Mouse (Mus musculus) embryonic facial prominence, embryonic 13.5 days (tissue): ENCODE data around the gene Olfr54. TPM values are rescaled to one million over a fixed set of nuclear protein-coding genes. Genes with fewer than 3 reads are reported as not detected.
"Not testable (repeated sequence)": the region's sequence is repeated elsewhere in the genome, so short reads cannot be mapped to it uniquely, and the experiment has no call there.

Experiments
- ATAC-seq: fragments of 200-750 bp; cut with Nextera tagmentation; 2 replicates; pipeline ENCODE4 v1.8.0; 2017; ENCODE audit warnings: low read depth; ENCODE audit not compliant: insufficient number of reproducible peaks, insufficient read depth, low FRiP score, low TSS enrichment
- H3K27ac ChIP-seq: fragments of 300-500 bp; sonication (generic); 2 replicates; pipeline ENCODE4 v1.5.1; 2015; ENCODE audit warnings: moderate library complexity, mild to moderate bottlenecking, inconsistent platforms
- H3K27me3 ChIP-seq: fragments of 300-500 bp; sonication (generic); 2 replicates; pipeline ENCODE4 v1.6.1; 2015; ENCODE audit warnings: mild to moderate bottlenecking, inconsistent platforms
- H3K36me3 ChIP-seq: fragments of 300-500 bp; sonication (generic); 2 replicates; pipeline ENCODE4 v1.6.1; 2015; ENCODE audit warnings: mild to moderate bottlenecking, inconsistent platforms
- H3K4me1 ChIP-seq: fragments of 300-500 bp; sonication (generic); 2 replicates; pipeline ENCODE4 v1.6.1; 2015; ENCODE audit warnings: inconsistent platforms
- H3K4me2 ChIP-seq: fragments of 300-500 bp; sonication (generic); 2 replicates; pipeline ENCODE4 v1.6.1; 2015; ENCODE audit warnings: moderate library complexity, mild to moderate bottlenecking, inconsistent platforms
- H3K4me3 ChIP-seq: fragments of 300-500 bp; sonication (generic); 2 replicates; pipeline ENCODE4 v1.5.1; 2015; ENCODE audit warnings: mild to moderate bottlenecking, inconsistent platforms
- H3K9ac ChIP-seq: fragments of 300-500 bp; sonication (generic); 2 replicates; pipeline ENCODE4 v1.6.1; 2015; ENCODE audit warnings: mild to moderate bottlenecking, inconsistent platforms
- H3K9me3 ChIP-seq: fragments of 300-500 bp; sonication (generic); 2 replicates; pipeline ENCODE4 v1.6.1; 2016; ENCODE audit warnings: inconsistent platforms
- WGBS: fragments of 180-500 bp; shearing (Covaris S2); methylation state at CpG from one replicate; pipeline ENCODE4 v1.1.7; 2015; ENCODE audit warnings: mixed read lengths; 5-methylcytosine and 5-hydroxymethylcytosine counted together
- polyA plus RNA-seq: library from polyadenylated mRNA; unstranded; fragments of >200 nt; fragmentation: Nextera tagmentation; extraction: Ambion mirVana; gene quantifications from 2 replicates; pipeline ENCODE4 v1.2.1, GENCODE M21; 2015

The Olfr54 gene
- polyA plus RNA-seq, 1 experiment from 2014 or later: not detected

DNA sequence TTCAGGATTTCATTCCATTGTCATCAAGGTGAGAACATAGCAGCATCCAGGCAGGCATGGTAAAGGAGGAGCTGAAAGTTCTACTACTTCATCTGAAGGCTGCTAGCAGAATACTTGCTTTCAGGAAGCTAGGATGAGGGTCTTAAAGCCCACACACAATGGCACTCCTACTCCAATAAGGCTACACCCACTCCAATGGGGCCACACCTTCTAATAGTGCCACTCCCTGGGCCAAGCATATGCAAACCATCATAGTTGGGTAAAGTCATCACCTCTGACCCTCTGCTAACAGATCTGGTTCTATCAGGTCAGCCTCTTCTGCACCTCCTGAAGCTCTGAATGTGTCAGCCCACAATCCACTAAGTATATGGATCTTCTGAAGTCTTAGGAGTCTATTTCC lies 20.1 kb downstream of the Olfr54 start:
- not testable (repeated sequence) for ATAC-seq, H3K36me3 ChIP-seq, H3K27ac ChIP-seq, H3K9me3 ChIP-seq, H3K4me2 ChIP-seq, H3K27me3 ChIP-seq, H3K4me3 ChIP-seq, H3K4me1 ChIP-seq, H3K9ac ChIP-seq

DNA sequence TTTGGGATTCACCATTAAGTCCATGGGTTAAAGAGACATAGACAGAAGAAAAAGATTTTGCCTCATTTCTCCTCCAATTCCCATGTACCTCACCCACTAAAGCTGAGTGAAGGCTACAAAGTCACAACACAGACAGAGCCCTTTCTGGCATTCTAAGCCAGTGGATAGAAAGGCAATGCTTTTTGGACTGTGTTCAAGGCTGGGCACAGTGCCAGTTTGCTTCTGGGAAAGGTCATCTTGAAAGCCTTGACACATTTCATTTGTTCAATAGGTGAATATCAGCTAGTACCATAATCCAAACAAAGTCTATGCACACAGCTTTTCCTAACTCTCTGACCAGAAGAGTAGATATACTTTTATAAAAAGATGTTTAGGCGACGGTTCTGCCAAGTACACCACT lies 21.9 kb downstream of the Olfr54 start:
- H3K9ac ChIP-seq: no peak overlapping the region
- no peak overlapping the region for H3K27ac ChIP-seq
- H3K4me3 ChIP-seq: no peak overlapping the region
- H3K4me1 ChIP-seq: no peaks in the 10 kb centered on the region
- no peaks in the 10 kb centered on the region for H3K9me3 ChIP-seq
- ATAC-seq: no peak
- no peaks in the 10 kb centered on the region for H3K36me3 ChIP-seq
- 89% methylated on average over 2 of the region's 2 CpGs for WGBS
- no peak overlapping the region for H3K4me2 ChIP-seq
- H3K27me3 ChIP-seq: no peaks in the 10 kb centered on the region

DNA sequence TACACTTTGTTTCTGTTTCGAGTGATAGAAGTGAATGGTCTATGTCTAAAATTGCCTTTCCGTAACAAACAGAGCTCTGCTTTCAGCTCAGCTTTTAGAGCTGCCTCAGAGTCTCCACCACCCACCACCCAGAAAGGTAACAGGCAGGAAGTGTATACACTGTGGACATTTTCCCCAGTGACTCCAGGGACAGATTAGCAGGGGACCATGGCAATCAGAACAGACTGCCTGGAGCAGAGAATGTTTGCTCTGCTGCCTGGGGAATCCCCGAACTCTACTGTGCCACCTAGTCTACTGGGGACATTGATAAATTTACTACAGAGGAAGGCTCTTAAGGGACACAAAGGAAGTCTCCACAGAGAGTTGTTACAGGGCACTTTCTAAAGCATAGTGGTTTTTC lies 30.7 kb downstream of the Olfr54 start:
- H3K9me3 ChIP-seq, H3K4me1 ChIP-seq, ATAC-seq, H3K4me3 ChIP-seq, H3K36me3 ChIP-seq, H3K9ac ChIP-seq, H3K27me3 ChIP-seq, H3K27ac ChIP-seq, H3K4me2 ChIP-seq: not testable (repeated sequence)
- WGBS: 77% methylated on average over 3 of the region's 3 CpGs

DNA sequence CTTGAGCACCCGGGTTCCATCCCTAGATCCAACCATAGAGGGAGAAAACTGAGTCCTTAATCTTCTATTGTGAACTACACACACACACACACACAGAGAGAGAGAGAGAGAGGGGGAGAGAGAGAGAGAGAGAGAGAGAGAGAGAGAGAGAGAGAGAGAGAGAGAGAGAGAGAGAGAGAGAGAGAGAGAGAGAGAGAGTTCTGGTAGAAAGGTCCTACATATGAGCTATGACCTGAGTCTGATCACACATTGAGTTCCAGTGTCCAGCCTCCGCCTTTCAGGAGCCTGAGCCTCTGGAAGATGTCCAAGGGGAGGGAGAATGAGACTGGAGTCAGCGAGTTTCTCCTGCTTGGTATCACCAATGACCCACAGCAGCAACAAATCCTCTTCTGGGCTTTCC lies 33.8 kb downstream of the Olfr54 start, which contains the start of gene Olfr1375:
Gene Olfr1375, plus strand, starts transcription at position 301 of the 400 bp plus-strand sequence.
- not testable (repeated sequence) for H3K9ac ChIP-seq, ATAC-seq, H3K4me3 ChIP-seq, H3K4me2 ChIP-seq, H3K9me3 ChIP-seq, H3K27ac ChIP-seq, H3K27me3 ChIP-seq, H3K4me1 ChIP-seq, H3K36me3 ChIP-seq
- WGBS: 74% methylated on average over 3 of the region's 3 CpGs

DNA sequence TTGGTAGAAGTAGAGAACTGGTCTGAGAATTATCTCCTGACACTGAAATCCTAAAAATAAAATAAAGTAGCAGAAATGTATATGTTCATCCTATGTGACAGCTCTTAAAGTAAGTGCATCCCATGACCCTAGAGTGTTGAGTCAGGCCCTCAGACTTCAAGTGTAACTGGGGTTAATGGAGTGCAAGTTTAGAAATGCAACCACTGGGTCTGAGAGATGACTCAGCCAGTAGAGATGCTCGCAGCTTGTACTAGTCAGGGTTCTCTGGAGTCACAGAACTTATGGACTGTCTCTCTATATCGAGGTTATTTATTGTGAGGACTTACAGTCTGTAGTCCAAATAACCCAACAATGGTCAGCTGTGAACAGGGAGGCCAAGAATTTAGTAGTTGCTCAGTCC lies 37.6 kb downstream of the Olfr54 start:
- Histone ChIP-seq H3K4me2 (no peak overlapping the region), H3K9ac (no peak overlapping the region), H3K27ac (no peak overlapping the region), H3K27me3 (no peaks in the 10 kb centered on the region), H3K4me1 (no peaks in the 10 kb centered on the region), H3K9me3 (no peaks in the 10 kb centered on the region), H3K4me3 (no peak overlapping the region), H3K36me3 (no peaks in the 10 kb centered on the region)
- WGBS: 65% methylated on average over 2 of the region's 2 CpGs
- ATAC-seq: no peak

DNA sequence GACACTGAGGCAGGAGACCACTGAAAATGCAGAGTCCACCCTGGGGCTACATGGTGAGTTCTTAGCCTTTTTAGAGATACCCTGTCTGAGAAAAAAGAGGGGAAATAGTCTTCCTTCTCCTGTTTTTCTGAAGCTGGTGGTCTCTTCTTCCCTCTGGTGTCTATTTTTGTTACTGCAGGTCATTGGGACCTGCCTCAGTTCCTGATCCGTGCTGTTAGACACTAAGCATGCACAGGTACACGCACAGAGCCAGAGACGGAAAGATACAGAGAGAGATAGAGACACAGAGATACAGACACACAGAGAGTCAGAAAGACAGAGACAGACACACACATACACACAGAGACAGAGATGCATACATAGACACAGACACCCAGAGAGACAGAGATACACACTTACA lies 39.2 kb downstream of the Olfr54 start:
- ATAC-seq: no peak
- Histone ChIP-seq H3K4me3 (no peak overlapping the region), H3K4me1 (no peaks in the 10 kb centered on the region), H3K27me3 (no peaks in the 10 kb centered on the region), H3K9me3 (no peaks in the 10 kb centered on the region), H3K9ac (no peak overlapping the region), H3K36me3 (no peaks in the 10 kb centered on the region), H3K27ac (no peak overlapping the region), H3K4me2 (no peak overlapping the region)
- WGBS: 57% methylated on average over 3 of the region's 3 CpGs

DNA sequence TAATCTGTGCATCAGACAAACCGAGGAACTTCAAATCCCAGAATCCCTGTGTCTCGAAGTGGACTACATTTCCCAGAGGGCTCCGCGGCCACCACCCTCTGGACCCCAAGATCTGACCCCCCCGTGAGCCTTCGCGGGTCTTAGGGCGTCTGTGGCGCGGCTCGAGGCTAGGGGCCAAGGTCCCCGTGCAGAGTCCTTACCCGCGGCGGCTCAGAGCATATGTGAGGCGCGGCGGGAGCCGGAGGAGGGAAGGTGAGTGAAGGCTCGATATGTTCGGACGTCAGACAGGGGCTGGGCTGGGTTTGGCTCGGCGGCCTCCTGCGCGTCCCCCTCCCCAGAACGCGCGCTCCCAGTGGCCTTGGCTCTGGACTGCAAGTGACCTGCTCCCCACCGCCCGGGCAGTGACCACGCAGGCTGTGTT lies 45.1 kb downstream of the Olfr54 start, which contains the start of gene Zfp354a:
Gene Zfp354a, plus strand, starts transcription at position 107 of the 421 bp plus-strand sequence.
- H3K27ac ChIP-seq: no peak within 1 kb of the TSS
- ATAC-seq: peak; percentile 66; the same call in 1 of the 2 replicates
- under 1% methylated on average over 32 of the region's 32 CpGs for whole genome bisulfite sequencing
- no peaks in the 10 kb centered on the region for H3K27me3 ChIP-seq
- H3K4me2 ChIP-seq: peak within 1 kb of the TSS; percentile 90
- H3K4me3 ChIP-seq: peak within 1 kb of the TSS; percentile 78
- H3K4me1 ChIP-seq: peaks cover 7% of the 10 kb centered on the region
- no peaks in the 10 kb centered on the region for H3K9me3 ChIP-seq
- H3K9ac ChIP-seq: peak within 1 kb of the TSS; percentile 85
- H3K36me3 ChIP-seq: peaks cover 20% of the 10 kb centered on the region

DNA sequence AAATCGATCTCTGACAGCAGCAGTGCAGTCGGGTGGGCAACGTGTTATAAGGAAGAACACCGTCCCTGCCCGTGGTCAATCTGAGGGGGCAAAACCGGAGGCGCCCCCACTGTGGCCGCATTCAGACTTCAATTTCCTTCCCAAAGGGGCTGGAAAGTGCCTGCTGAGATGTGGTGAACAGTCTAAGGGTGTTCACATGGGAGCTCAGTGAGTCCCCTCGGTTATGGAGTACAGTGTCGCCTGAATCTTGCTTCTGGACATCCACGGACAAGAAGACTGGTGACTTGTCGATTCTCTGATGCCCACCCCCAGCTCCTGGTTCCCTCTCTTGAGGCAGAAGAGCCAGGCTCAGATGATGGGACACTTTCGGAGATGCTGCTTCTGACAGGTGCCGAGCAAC lies 45.6 kb downstream of the Olfr54 start:
- WGBS: 13% methylated on average over 14 of the region's 14 CpGs
- peaks cover 24% of the 10 kb centered on the region for H3K36me3 ChIP-seq
- peaks cover 7% of the 10 kb centered on the region for H3K4me1 ChIP-seq
- H3K27me3 ChIP-seq: no peaks in the 10 kb centered on the region
- peak overlapping the region; percentile 90 for H3K4me2 ChIP-seq
- H3K27ac ChIP-seq: no peak overlapping the region
- H3K9me3 ChIP-seq: no peaks in the 10 kb centered on the region
- peak overlapping the region; percentile 78 for H3K4me3 ChIP-seq
- H3K9ac ChIP-seq: peak overlapping the region; percentile 85
- ATAC-seq: 0 out of 2 replicates have a peak, but pooled peaks have one; percentile 21

DNA sequence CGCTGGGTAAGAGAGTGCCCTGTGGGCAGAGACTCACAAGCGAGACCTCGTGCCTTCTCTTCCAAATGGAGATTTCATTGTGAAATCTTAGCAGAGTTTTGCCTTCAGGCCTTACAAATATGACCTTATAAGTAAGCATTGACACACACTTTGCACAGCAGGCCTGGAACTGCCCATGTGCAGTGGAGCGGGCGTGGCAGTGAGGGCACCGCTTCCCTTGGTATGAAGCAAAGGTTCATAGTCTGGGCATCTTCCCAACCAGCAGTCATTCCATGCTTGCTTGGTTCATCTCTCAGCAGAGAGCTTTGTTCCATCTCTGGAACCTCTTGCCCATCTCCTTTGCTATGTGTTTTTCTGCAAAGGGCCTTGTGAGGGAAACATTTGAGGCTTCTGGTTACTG lies 46.9 kb downstream of the Olfr54 start:
- no peak overlapping the region for H3K4me2 ChIP-seq
- no peak overlapping the region for H3K4me3 ChIP-seq
- WGBS: 95% methylated on average over 6 of the region's 6 CpGs
- H3K9me3 ChIP-seq: no peaks in the 10 kb centered on the region
- H3K4me1 ChIP-seq: peaks cover 7% of the 10 kb centered on the region
- no peaks in the 10 kb centered on the region for H3K27me3 ChIP-seq
- peaks cover 36% of the 10 kb centered on the region for H3K36me3 ChIP-seq
- no peak overlapping the region for H3K27ac ChIP-seq
- H3K9ac ChIP-seq: no peak overlapping the region
- no peak for ATAC-seq

DNA sequence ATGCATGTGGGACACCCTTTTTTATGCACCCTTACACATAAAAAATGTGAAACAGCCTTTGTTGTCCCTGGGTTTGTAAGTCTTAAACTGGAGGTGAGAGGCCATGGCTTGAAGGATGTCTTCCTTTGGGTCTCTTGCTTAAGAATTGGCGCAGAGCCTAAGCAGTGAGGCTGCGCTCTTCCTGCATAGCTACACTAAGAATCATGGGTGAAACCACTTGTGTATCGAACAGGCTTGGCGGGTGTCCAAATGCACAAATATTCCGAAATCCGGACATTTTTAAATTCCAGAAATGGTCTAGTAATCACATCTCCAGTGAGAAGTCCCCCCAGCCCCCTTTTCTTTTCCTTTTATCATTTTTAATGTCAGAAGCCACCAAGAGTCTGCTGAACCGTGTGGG lies 49.2 kb downstream of the Olfr54 start:
- no peaks in the 10 kb centered on the region for H3K9me3 ChIP-seq
- H3K27ac ChIP-seq: no peak overlapping the region
- no peaks in the 10 kb centered on the region for H3K27me3 ChIP-seq
- H3K4me3 ChIP-seq: no peak overlapping the region
- H3K4me2 ChIP-seq: no peak overlapping the region
- 72% methylated on average over 7 of the region's 7 CpGs for WGBS
- H3K4me1 ChIP-seq: peaks cover 7% of the 10 kb centered on the region
- no peak for ATAC-seq
- H3K36me3 ChIP-seq: peaks cover 58% of the 10 kb centered on the region
- H3K9ac ChIP-seq: no peak overlapping the region

DNA sequence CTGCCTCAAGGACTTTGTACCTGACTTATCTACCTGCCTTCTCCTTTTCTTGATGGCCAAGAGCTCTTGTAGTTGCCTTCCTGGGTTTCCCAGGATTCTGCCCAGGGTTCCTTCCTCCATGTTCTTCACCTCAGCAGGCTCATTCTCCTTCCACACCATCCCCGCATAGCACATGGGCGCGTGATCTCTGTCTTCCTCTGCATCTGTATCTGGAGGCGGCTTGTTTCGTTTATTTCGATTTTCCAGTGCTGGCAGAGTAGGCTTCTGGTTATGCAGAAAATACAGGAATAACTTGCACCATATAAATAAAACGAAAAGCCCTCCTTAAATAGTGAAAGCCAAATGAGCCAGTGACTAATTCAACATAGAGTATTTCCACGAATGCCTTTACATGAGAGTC lies 49.8 kb downstream of the Olfr54 start:
- no peak overlapping the region for H3K4me2 ChIP-seq
- H3K27ac ChIP-seq: no peak overlapping the region
- WGBS: 94% methylated on average over 8 of the region's 8 CpGs
- no peak overlapping the region for H3K4me3 ChIP-seq
- no peaks in the 10 kb centered on the region for H3K9me3 ChIP-seq
- peaks cover 7% of the 10 kb centered on the region for H3K4me1 ChIP-seq
- no peak overlapping the region for H3K9ac ChIP-seq
- no peaks in the 10 kb centered on the region for H3K27me3 ChIP-seq
- peaks cover 63% of the 10 kb centered on the region for H3K36me3 ChIP-seq
- ATAC-seq: no peak
